Mouse (Mus musculus) stomach, embryonic 14.5 days (tissue): ENCODE data around the gene Raf1. TPM values are rescaled to one million over a fixed set of nuclear protein-coding genes. Genes with fewer than 3 reads are reported as not detected.

Experiments
- ATAC-seq: fragments of 200-750 bp; cut with Nextera tagmentation; 2 replicates; pipeline ENCODE4 v1.8.0; 2017; ENCODE audit warnings: low read depth, moderate TSS enrichment; ENCODE audit not compliant: insufficient number of reproducible peaks, insufficient read depth, low FRiP score
- H3K27ac ChIP-seq: fragments of 300-500 bp; sonication (generic); 2 replicates; pipeline ENCODE4 v1.5.1; 2014; ENCODE audit warnings: mild to moderate bottlenecking, low read length, moderate library complexity, mixed read lengths
- H3K27me3 ChIP-seq: fragments of 300-500 bp; sonication (generic); 2 replicates; pipeline ENCODE4 v1.6.1; 2014; ENCODE audit warnings: low read length, control low read depth, mixed read lengths; ENCODE audit not compliant: control insufficient read depth, insufficient read depth
- H3K36me3 ChIP-seq: fragments of 300-500 bp; sonication (generic); 2 replicates; pipeline ENCODE4 v1.6.1; 2014; ENCODE audit warnings: mild to moderate bottlenecking, control low read depth, low read length, moderate library complexity, mixed read lengths; ENCODE audit not compliant: control insufficient read depth, insufficient read depth
- H3K4me1 ChIP-seq: fragments of 300-500 bp; sonication (generic); 2 replicates; pipeline ENCODE4 v1.6.1; 2014; ENCODE audit warnings: low read length, control low read depth, mixed read lengths; ENCODE audit not compliant: control insufficient read depth, insufficient read depth
- H3K4me2 ChIP-seq: fragments of 300-500 bp; sonication (generic); replicated peaks from 2 replicates; pipeline ENCODE4 v1.6.1; 2014; ENCODE audit warnings: low read depth, low read length, control low read depth
- H3K4me3 ChIP-seq: fragments of 300-500 bp; sonication (generic); 2 replicates; pipeline ENCODE4 v1.5.1; 2014; ENCODE audit warnings: low read depth, low read length, control low read depth
- H3K9ac ChIP-seq: fragments of 300-500 bp; sonication (generic); replicated peaks from 2 replicates; pipeline ENCODE4 v1.6.1; 2014; ENCODE audit warnings: low read depth, mild to moderate bottlenecking, control low read depth, low read length, moderate library complexity, mixed read lengths
- H3K9me3 ChIP-seq: fragments of 300-500 bp; sonication (generic); 2 replicates; pipeline ENCODE4 v1.6.1; 2016; ENCODE audit warnings: low read depth, low read length, control low read depth; ENCODE audit not compliant: control insufficient read depth
- WGBS: fragments of 180-500 bp; shearing (Covaris S2); extraction: QIAGEN DNeasy Blood & Tissue Kit; methylation state at CpG from one replicate; pipeline ENCODE4 v1.1.7; 2014; 5-methylcytosine and 5-hydroxymethylcytosine counted together
- polyA plus RNA-seq: library from polyadenylated mRNA; unstranded; fragments of >200 nt; fragmentation: Nextera tagmentation; extraction: Ambion mirVana; gene quantifications from 2 replicates; pipeline ENCODE4 v1.2.1, GENCODE M21; 2014

The Raf1 gene
- polyA plus RNA-seq, 1 experiment from 2014 or later, result 131 TPM

DNA sequence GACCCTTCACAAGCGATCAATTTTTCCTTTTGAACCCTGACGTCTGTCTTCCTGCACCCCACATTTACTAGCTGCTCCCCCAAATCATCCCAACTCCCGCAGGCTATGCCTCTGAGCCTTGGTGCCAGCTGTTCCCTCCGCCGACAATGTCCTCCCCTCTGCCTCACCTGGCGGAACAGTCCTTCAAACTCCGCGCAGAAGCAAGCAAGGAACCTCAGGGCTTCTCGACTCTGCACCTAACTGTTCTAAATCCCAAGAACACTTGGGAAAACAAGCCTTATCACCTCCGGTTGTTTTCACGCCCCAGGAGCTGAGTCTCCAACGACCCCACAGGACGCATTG lies 1.3 kb downstream of the Raf1 start:
- Histone ChIP-seq H3K9me3 (no peaks in the 10 kb centered on the region), H3K9ac (peak overlapping the region; percentile 99), H3K36me3 (no peaks in the 10 kb centered on the region), H3K4me1 (peaks cover 12% of the 10 kb centered on the region), H3K4me2 (peak overlapping the region; percentile 63), H3K4me3 (peak overlapping the region; percentile 99), H3K27ac (peak overlapping the region; percentile 98), H3K27me3 (no peaks in the 10 kb centered on the region)
- no peak for ATAC-seq
- 1% methylated on average over 13 of the region's 13 CpGs for WGBS

DNA sequence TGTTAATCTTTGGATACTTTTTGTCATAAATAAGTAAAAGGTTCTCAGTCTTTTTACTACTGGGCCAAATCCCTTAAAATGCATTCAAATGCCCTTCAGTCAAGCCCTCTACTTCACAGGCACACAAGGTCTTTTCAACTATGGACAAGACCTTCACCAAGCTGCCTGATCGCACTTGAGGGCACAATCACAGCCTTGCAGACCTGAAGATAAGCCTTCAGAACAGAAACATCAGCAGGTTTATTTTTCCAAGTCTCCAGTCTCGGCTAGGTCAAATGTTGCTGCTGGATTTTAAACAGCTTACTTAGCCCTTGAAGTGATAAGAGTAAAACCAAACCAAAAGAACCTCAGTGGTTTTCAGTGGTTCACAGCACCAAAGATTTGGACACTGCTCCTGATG lies 2.1 kb downstream of the Raf1 start:
- ATAC-seq, result no peak
- 25% methylated on average over 2 of the region's 2 CpGs for WGBS
- peak overlapping the region; percentile 99 for H3K9ac ChIP-seq

DNA sequence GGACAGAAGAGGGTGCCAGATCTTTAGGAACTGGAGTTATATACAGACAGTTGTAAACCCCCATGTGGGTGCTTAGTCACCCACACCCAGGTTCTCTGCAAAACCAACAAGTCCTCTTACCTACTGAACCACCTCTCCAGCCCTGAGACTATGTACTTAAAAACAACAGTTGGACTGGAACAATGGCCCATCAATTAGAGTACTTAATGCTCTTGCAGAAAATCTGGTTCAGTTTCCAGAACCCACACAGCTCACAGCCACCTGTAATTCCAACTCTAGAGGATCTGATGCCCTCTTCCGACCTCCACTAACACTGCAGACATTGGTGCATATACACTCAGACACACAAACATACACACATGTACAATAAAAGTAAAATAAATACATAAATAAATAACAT lies 3.7 kb downstream of the Raf1 start:
- H3K4me2 ChIP-seq, result no peak overlapping the region
- no peak for ATAC-seq
- no peaks in the 10 kb centered on the region for H3K36me3 ChIP-seq
- H3K9ac ChIP-seq, result no peak overlapping the region
- H3K27me3 ChIP-seq, result no peaks in the 10 kb centered on the region
- H3K4me3 ChIP-seq, result no peak overlapping the region
- no peak overlapping the region for H3K27ac ChIP-seq
- 91% methylated on average over 1 of the region's 1 CpGs for WGBS
- H3K9me3 ChIP-seq, result no peaks in the 10 kb centered on the region
- peaks cover 12% of the 10 kb centered on the region for H3K4me1 ChIP-seq

More for the DNA sequence above, 2.1 kb downstream of the Raf1 start:
- Histone ChIP-seq H3K4me2 (peak overlapping the region; percentile 63), H3K36me3 (no peaks in the 10 kb centered on the region), H3K27ac (no peak overlapping the region), H3K4me1 (peaks cover 12% of the 10 kb centered on the region), H3K9me3 (no peaks in the 10 kb centered on the region), H3K27me3 (no peaks in the 10 kb centered on the region), H3K4me3 (peak overlapping the region; percentile 99)

DNA sequence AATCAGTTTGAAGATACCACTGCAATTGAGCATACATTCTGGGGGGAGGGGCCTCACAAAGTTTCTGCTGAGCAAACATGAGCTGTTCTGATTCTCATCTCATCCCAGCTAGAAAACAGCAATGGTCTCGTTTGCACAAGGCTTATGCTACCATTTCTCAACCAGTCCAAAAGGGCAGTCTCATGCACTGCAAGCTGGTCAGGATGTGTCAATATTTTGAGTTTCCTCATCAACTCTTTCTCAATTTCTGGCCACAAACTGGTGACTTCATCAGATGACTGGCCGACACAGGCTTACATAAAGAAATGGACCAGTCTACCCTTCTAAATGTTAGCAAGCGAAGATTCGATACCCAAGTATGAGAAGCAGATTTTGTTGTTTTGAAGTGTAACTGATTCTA lies 9.8 kb downstream of the Raf1 start:
- Histone ChIP-seq H3K4me3 (no peak overlapping the region), H3K9ac (no peak overlapping the region), H3K36me3 (no peaks in the 10 kb centered on the region), H3K27me3 (no peaks in the 10 kb centered on the region), H3K4me2 (no peak overlapping the region), H3K9me3 (no peaks in the 10 kb centered on the region), H3K4me1 (peaks cover 9% of the 10 kb centered on the region; the same call in 1 of the 2 replicates), H3K27ac (no peak overlapping the region)
- WGBS, result 76% methylated on average over 4 of the region's 4 CpGs
- no peak for ATAC-seq

DNA sequence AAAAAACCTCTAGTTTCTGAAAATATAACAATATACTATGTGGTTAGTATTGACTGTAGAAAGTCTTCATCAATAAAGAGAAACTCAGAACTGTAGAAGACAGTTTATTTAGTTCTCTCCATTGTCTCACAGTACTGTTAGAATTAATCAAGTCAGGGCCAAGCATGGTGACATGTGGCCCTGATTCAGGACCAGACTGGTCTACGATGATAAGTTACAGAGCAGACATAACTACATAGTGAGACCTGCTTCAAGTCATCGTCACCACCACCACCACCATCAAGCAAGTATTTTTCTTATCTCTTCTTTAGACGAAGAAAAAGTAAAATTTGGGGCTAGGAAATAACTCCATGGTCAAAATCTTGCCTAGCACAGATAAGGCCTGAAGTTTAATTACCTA lies 12.2 kb downstream of the Raf1 start:
- no peak overlapping the region for H3K4me3 ChIP-seq
- no peak for ATAC-seq
- no peak overlapping the region for H3K9ac ChIP-seq
- H3K9me3 ChIP-seq, result no peaks in the 10 kb centered on the region
- no peak overlapping the region for H3K27ac ChIP-seq
- no peak overlapping the region for H3K4me2 ChIP-seq
- H3K36me3 ChIP-seq, result no peaks in the 10 kb centered on the region
- H3K4me1 ChIP-seq, result peaks cover 9% of the 10 kb centered on the region; the same call in 1 of the 2 replicates
- WGBS, result 85% methylated on average over 3 of the region's 3 CpGs
- no peaks in the 10 kb centered on the region for H3K27me3 ChIP-seq

DNA sequence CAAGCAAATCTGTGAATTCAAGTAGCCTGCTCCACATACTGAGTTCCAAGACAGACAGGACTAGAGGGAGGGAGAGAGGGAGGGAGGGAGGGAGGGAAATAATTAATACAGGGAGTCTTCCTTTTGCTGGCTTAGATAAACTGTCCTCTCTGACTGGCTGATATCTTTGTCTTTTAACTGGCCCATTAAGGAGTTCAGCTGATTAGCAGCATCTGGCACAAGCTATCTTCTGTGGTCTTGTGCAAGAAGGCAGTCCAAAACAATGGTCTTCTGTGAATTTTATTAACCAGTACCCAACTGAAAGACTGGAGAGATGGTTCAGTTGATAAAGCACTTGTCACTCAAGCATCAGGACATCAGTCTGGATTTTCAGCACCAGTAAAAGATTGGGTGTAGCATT lies 17.6 kb downstream of the Raf1 start:
- no peaks in the 10 kb centered on the region for H3K4me1 ChIP-seq
- H3K9ac ChIP-seq, result no peak overlapping the region
- H3K4me3 ChIP-seq, result no peak overlapping the region
- no peak overlapping the region for H3K4me2 ChIP-seq
- H3K36me3 ChIP-seq, result no peaks in the 10 kb centered on the region
- H3K27me3 ChIP-seq, result no peaks in the 10 kb centered on the region
- H3K27ac ChIP-seq, result no peak overlapping the region
- no peaks in the 10 kb centered on the region for H3K9me3 ChIP-seq
- no peak for ATAC-seq

DNA sequence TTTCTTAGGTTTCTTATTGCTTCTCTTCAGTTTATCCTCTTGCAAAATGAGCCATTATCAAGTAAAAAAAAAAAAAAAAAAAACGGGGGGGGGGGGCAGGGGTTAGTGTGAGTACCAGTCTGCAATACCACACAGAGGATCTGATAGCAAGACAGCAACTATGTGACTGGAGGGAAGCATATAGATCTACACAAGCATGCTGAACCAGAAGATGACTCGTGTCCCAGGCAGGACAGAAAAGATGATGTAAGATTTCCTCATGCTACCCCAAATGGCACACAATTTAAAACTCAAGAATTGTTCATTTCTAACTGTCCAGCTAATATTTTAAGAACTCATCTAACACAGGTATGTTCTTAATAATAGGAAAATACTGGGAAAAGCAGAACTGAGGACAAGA lies 22.5 kb downstream of the Raf1 start:
- WGBS, result 34% methylated on average over 2 of the region's 2 CpGs

DNA sequence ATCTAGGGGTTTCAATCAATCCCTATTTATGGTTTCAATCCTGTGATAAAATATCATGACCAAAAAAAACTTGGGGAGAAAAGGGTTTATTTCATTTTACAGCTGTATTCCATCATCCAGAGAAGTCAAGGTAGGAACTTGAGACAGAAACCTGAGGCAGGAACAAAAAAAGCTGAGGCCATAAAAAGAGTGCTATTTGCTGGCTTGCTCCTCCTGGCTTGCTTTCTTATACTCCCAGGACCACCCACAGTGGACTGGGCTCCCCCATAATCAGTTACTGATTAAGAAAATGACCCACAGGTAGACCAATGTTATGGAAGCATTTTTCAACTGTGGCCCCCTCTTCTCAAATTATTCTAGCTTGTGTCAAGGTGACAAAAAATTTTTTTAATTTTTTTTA lies 24.7 kb downstream of the Raf1 start:
- Histone ChIP-seq H3K9me3 (no peaks in the 10 kb centered on the region), H3K27ac (no peak overlapping the region), H3K27me3 (no peaks in the 10 kb centered on the region), H3K36me3 (no peaks in the 10 kb centered on the region), H3K4me2 (no peak overlapping the region), H3K4me3 (no peak overlapping the region), H3K9ac (no peak overlapping the region), H3K4me1 (peaks cover 23% of the 10 kb centered on the region)
- no peak for ATAC-seq

More for the DNA sequence above, 22.5 kb downstream of the Raf1 start:
- H3K4me2 ChIP-seq, result no peak overlapping the region
- no peak overlapping the region for H3K27ac ChIP-seq
- no peak overlapping the region for H3K9ac ChIP-seq
- no peak for ATAC-seq
- peaks cover 23% of the 10 kb centered on the region for H3K4me1 ChIP-seq
- no peaks in the 10 kb centered on the region for H3K27me3 ChIP-seq
- H3K4me3 ChIP-seq, result no peak overlapping the region
- H3K9me3 ChIP-seq, result no peaks in the 10 kb centered on the region
- no peaks in the 10 kb centered on the region for H3K36me3 ChIP-seq
